Mouse (Mus musculus) gastrocnemius, adult 2 months (tissue): Measurements from ENCODE around the gene Map4k4. TPM values are rescaled to one million over a fixed set of nuclear protein-coding genes. Genes with fewer than 3 reads are reported as not detected.

Experiments used
- DNase-seq: peaks from one replicate; pipeline ENCODE4 v3.0.0; 2022
- H3K27ac ChIP-seq: fragments of 200-600 bp; 2 replicates; pipeline ENCODE4 v1.8.1; 2022; ENCODE audit warnings: mild to moderate bottlenecking
- H3K4me3 ChIP-seq: fragments of 200-600 bp; 2 replicates; pipeline ENCODE4 v1.8.1; 2022; ENCODE audit warnings: mild to moderate bottlenecking, moderate library complexity
- CTCF ChIP-seq: fragments of 200-600 bp; IDR thresholded peaks from 2 replicates; pipeline ENCODE4 v1.8.1; 2022; ENCODE audit warnings: antibody characterized with exemption, mild to moderate bottlenecking, moderate library complexity
- intact Hi-C: fragments of 180-260 bp; cut with DNase I; formaldehyde crosslinking; loops from one replicate; pipeline ENCODE4 v1.15.1; 2025
- total RNA-seq, 2 experiments: library from RNA; stranded (reverse); gene quantifications; 2 replicates each; pipeline ENCODE4 v1.2.3; 2021

Gene Map4k4
- total RNA-seq, 2 experiments from 2014 or later: 23.2 to 28.3 TPM

DNA sequence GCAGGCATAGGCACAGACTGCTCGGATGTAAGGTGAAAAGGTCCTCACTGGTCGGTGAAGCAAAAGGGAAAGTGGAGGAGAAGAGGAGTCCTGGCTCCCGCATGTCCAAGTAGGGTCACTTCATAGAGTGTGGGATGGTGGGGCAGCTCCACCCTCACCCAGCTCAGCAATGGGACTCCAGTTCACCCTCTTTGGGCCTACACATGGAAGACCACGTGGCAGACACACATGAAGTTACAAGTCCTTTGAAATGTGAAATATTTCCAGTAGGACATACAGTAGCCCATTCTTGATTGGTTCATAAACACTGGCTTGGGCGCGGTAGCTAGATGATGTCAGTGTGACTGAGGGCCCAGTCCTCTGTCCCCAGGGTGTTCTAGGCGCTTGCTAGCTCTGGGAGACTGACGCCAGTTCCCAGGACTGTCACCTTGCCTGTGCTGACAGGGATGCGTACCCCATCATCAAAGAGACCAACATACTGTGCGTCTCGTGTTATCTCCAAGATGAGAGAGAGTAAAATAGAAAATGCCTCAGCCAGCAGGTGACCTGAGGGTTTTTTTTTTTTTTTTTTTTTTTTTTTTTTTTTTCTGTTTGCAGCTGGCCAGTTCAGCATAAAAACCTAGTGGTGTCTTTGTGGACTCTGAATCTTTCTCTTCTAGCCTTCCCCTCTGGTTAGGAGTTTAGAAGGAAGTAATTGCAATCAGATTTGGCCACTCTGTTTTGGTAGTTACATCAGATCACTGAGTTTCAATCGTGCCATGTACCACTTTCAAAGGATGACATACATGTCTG is 127.7 kb downstream of the Map4k4 start:
- TF ChIP-seq CTCF: no peak
- Histone ChIP-seq H3K4me3 (no peak overlapping the region), H3K27ac (no peak overlapping the region)
- DNase-seq: no peak
- intact Hi-C loops: no loop called here

DNA sequence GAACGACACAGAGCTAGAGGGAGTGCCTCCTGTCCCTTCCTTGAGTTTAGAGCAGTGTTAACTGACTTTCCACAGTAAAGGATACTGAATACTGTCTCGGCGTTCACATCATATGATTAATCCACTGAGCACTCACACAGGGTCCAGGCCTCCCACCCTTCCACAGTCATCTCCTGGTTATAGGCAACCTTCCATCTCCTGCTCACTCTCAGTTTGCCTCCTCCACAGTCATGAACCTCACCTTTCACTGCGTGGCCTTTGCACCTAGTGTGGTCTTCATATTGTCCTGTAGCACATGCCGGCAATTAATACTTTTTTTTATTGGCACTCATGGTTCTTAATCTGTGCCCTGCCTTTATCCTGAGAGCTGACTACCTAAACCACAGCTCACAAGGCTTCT is 128.9 kb downstream of the Map4k4 start:
- intact Hi-C loops: no loop called here
- DNase-seq: no peak
- Histone ChIP-seq H3K4me3 (no peak overlapping the region), H3K27ac (no peak overlapping the region)
- TF ChIP-seq CTCF: no peak

DNA sequence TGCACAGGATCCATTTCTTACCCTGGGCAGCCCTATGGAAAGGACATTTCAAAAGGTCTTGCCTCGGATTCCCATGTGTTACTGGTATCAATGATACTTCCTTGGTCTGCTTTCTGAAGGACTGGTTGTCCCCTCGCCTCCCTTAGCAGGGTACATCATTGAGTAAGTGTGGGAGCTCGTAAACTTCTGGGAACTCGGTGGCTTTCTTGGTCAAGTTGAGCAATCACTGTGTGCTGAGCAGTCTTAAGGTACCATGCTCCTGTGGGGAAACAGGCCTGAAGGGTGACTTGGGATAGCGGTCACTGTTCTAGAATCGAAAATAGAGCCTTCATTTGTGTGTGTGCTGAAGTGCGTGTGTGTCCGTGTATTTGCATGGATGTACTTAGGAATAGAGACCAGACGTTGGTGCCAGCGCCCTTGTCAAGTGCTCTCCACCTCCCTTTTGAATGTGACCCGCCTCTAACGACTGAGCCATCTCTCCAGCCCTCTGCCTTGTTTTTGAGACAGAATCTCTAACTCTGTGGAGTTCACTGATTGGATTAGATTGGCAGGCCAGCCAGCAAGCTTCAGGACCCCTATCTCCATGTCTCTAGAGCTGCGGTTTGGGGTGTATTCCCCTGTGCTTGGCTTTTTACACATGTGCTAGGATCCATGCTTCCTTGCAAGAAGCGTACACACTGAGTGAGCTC is 129.7 kb downstream of the Map4k4 start:
- no peak overlapping the region for H3K4me3 ChIP-seq
- no peak for DNase-seq
- intact Hi-C loops: no loop called here
- H3K27ac ChIP-seq: no peak overlapping the region
- no peak for TF ChIP-seq CTCF

DNA sequence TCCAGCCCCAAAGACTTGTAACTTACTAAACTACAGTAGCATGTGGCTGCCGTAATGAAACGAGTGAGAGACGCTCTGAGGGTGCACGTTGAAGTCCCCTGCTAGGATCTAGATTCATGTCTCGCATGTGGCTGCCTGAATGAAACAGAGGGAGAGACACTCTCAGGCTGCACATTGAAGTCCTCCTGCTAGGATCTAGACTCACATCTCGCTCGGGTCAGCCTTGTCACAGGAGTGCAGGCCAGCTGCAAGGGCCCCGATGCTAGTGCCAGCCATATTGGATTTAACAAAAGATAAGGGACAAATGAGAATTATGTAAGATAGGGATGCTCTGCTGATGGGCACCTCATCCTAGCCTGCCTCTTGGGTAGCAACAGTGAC is 130.3 kb downstream of the Map4k4 start:
- intact Hi-C loops: no loop called here

DNA sequence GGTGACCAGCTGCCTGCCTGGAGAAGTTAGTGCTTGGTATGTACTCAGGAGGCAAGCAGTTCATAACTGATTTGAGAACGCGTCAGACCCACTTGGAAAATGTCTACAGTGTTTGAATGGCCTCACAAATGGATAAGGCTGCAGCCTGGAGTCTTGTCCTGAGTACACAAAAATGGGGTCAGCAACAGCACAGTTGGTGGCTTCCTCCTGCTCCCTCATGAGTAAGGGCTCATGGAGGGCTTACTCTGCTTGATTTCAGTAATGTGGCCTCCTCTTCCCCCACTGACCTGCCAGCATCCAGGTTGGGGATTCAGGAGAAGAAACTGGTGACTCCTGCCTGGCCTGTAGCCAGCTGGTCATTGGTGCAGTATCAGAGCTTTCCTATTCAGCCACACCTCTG is 130.9 kb downstream of the Map4k4 start:
- H3K4me3 ChIP-seq: no peak overlapping the region
- no peak for TF ChIP-seq CTCF
- DNase-seq: no peak
- H3K27ac ChIP-seq: no peak overlapping the region
- intact Hi-C loops: no loop called here

More for the DNA sequence above, 130.3 kb downstream of the Map4k4 start:
- no peak for TF ChIP-seq CTCF
- Histone ChIP-seq H3K4me3 (no peak overlapping the region), H3K27ac (no peak overlapping the region)
- DNase-seq: no peak

DNA sequence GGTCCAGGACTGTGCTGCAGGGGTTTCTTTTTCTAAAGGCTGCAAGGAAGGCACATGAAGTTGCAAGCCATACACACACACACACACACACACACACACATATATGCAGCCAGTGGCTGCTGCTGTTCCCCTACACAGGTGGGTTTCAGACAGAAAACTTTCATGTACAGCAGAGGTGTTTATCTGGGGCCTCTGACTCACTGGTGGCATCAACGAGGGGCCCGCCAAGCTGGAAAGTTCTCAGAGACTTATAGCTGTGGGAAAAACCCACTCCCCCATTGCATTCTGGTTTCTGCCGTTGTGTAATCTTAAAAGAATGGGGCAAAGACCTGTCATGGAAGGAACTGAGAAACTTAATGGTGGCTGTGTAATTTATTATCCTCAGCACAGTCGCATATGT is 132.6 kb downstream of the Map4k4 start:
- H3K4me3 ChIP-seq: peak overlapping the region; percentile 53; the same call in 1 of the 2 replicates
- peak overlapping the region; percentile 88 for H3K27ac ChIP-seq
- intact Hi-C loops: no loop called here
- no peak for DNase-seq
- TF ChIP-seq CTCF: no peak

DNA sequence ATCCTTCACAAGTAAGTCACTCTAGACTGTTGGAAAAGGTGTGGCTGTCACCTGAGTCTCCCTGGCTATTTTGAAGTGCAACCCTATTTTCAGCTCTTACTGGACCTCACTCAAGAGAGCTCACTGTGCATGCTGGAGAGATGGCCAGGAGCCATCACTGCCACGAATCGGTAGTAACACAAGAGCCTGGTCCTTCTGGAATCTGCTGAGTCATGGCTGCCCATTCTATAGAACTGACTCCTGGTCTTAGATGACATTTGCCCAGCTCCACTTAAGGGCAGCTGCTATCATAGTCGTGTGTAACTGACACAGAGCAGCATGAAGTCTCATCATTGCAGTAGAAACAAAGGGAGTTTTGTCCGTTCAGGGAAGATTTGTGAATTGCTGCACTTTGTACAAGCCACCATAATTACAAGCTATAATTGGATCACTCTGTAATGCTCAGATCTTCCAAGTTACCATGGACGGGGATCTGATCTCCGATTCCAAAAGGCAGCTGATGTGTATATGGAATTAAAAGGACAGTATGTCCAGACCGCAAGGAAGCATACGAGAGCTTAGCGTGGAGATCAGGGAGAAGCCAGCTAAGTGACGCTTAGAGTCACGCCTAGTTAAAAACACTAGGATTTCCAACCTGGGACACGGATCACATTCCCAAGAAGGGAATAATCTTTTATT is 133.2 kb downstream of the Map4k4 start:
- intact Hi-C loops: no loop called here
- peak overlapping the region; percentile 53 for H3K4me3 ChIP-seq
- no peak for TF ChIP-seq CTCF
- peak; percentile 78 for DNase-seq
- H3K27ac ChIP-seq: peak overlapping the region; percentile 88

DNA sequence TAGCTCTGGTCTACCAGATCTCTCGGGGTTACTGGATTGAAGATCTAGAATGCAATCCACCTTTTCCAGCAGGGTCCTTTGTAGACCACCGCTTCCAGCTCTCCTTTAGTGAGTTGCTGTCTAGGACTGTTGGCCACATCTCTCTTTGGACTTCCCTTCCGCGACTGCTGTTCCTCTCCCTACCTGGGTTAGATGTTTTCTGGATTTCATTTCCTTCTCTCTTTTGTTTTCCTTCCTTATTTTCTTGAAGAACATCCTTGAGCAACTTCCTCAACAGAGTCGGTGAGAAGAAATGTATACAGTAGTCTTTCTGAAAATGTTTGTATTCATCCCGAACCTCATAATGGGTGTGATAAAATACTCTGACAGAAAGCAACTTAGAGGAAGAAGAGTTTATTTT is 137.1 kb downstream of the Map4k4 start:
- DNase-seq: no peak
- TF ChIP-seq CTCF: no peak
- intact Hi-C loops: no loop called here
- Histone ChIP-seq H3K4me3 (no peak overlapping the region), H3K27ac (no peak overlapping the region)

DNA sequence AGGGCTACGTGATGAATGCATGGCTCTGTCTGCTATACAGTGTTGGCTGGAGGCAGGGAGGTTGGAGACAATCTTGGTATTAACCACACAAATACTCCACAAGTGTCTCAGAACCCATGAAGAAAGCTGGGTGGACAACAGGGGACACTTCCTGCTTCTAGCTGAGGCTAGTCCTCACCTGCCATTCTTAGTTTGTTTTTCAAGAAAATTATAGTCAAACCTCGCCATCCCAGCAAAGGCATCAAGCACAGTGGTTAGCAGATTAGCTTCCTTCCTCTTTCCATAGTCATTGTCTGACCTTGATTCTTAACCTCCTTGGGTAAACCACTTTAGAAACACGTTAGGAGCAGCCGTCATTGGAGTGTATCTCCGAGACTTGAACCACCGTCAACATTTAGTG is 145.0 kb downstream of the Map4k4 start:
- no peak for DNase-seq
- no peak for TF ChIP-seq CTCF
- Histone ChIP-seq H3K4me3 (no peak overlapping the region), H3K27ac (no peak overlapping the region)
- intact Hi-C loops: no loop called here

DNA sequence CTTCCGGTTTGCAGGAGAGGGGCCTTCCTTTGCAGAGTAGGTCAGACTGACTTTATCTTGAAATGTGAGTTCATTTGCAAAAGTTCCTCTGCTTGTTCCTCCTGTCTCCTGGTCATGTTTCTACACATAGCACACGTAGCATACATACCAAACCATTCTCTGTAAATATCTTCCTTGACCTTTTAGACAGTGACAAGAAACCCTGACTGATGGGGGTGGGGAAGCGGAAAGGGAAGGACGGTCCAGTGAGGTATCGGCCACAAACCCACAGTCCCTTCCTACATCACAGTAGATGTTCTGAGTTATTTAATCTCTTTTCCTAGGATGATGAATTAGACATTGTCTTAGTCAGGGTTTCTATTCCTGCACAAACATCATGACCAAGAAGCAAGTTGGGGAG is 145.9 kb downstream of the Map4k4 start:
- H3K27ac ChIP-seq: no peak overlapping the region
- intact Hi-C loops: no loop called here
- DNase-seq: no peak
- H3K4me3 ChIP-seq: no peak overlapping the region
- no peak for TF ChIP-seq CTCF

DNA sequence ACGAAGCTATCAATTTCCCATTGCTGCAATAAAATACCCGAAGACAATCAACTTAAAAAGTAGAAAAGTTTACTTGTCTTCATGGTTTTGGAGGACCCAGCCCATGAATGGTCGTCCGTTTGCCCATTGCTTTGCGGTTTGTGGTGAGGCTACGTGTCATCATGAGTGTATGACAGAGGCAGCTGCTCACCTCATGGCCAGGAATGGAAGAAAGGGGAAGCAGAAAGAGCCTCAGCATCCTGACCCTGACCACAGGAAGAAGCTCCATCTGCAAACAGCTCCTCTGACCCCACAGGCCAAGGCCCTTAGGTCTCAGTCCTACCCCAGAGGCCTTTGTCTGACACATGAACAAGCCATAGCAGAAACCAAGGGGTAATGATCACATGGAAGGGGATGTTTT is 150.4 kb downstream of the Map4k4 start:
- intact Hi-C loops: no loop called here
- Histone ChIP-seq H3K4me3 (no peak overlapping the region), H3K27ac (no peak overlapping the region)
- no peak for DNase-seq
- TF ChIP-seq CTCF: no peak

DNA sequence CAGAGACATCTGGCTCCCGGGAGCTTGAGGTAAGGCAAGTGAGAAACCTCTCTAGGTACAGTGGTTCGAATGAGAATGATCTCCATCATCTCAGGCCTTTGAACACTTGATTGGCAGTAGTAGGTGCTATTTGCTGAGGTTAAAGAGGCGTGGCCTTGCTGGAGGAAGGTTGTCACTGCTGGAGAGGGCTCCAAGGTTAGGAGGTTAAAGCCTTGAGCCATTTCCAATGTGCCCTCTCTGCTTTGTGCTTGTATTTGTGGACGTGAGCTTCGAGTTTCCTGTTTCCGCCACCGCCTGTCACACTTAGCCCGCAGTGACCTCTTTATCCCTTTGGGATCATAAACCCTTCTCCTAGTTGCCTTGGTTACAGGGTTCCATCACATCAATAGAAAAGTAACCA is 151.4 kb downstream of the Map4k4 start:
- intact Hi-C loops: no loop called here
- Histone ChIP-seq H3K27ac (no peak overlapping the region), H3K4me3 (no peak overlapping the region)
- no peak for DNase-seq
- TF ChIP-seq CTCF: no peak

DNA sequence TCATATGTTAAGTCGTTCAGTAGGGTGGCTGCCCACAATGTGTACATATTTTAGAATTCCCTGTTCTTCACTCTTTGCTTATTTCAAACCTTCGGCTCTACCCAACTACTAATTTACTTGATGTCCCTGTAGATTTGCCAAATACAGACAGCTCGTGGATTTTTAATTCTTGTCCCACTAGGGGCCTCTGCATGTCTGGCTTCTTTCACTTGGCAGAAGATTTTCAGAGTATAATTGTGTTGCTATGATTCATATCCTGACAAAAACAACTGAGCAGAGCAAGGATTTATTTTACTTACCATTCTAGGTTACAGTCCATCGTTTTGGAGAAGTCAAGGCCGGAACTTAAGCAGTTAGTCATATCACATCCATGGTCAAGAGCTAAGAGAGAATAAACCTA is 152.4 kb downstream of the Map4k4 start:
- no peak overlapping the region for H3K27ac ChIP-seq
- no peak for TF ChIP-seq CTCF
- no peak for DNase-seq
- H3K4me3 ChIP-seq: no peak overlapping the region
- intact Hi-C loops: no loop called here
